Mouse (Mus musculus) liver, embryonic 14.5 days (tissue): ENCODE data around the gene Pgap3. TPM values are rescaled to one million over a fixed set of nuclear protein-coding genes. Genes with fewer than 3 reads are reported as not detected.

Experiments
- ATAC-seq: fragments of 200-750 bp; cut with Nextera tagmentation; 2 replicates; pipeline ENCODE4 v1.8.0; 2017; ENCODE audit warnings: moderate number of reproducible peaks, mild to moderate bottlenecking, moderate library complexity; ENCODE audit not compliant: insufficient read depth
- DNase-seq, 3 experiments: peaks; one replicate each; pipeline ENCODE4 v3.0.0-alpha.2; 2012 to 2013; ENCODE audit warnings: low read depth in 3 of 3, low spot score in 3 of 3
- H3K27ac ChIP-seq: fragments of 300-500 bp; sonication (generic); 2 replicates; pipeline ENCODE4 v1.5.1; 2014; ENCODE audit warnings: moderate library complexity, mild to moderate bottlenecking, control low read depth, inconsistent platforms
- H3K27me3 ChIP-seq: fragments of 300-500 bp; sonication (generic); 2 replicates; pipeline ENCODE4 v1.6.1; 2014; ENCODE audit warnings: mild to moderate bottlenecking, low read length, moderate library complexity; ENCODE audit not compliant: control insufficient read depth, insufficient read depth
- H3K36me3 ChIP-seq: fragments of 300-500 bp; sonication (generic); replicated peaks from 2 replicates; pipeline ENCODE4 v1.6.1; 2014; ENCODE audit warnings: low read depth; ENCODE audit not compliant: control insufficient read depth, insufficient read depth
- H3K4me1 ChIP-seq, 2 experiments: fragments of 200-500 bp in 1 of 2; fragments of 300-500 bp in 1 of 2; sonication (generic) in 1 of 2; replicated peaks; 2 replicates each; pipeline ENCODE4 v1.6.1; 2012 to 2014; ENCODE audit warnings: antibody characterized with exemption in 1 of 2, inconsistent platforms in 1 of 2, low read length in 1 of 2; ENCODE audit not compliant: control insufficient read depth in 2 of 2, insufficient read depth in 2 of 2
- H3K4me2 ChIP-seq: fragments of 300-500 bp; sonication (generic); 2 replicates; pipeline ENCODE4 v1.6.1; 2014; ENCODE audit warnings: low read depth, mild to moderate bottlenecking, control low read depth, moderate library complexity
- H3K4me3 ChIP-seq, 2 experiments: fragments of 200-500 bp in 1 of 2; fragments of 300-500 bp in 1 of 2; sonication (generic) in 1 of 2; 2 replicates each; pipeline ENCODE4 v1.5.1; 2012 to 2014; ENCODE audit warnings: low read depth in 2 of 2, low read length in 2 of 2, mild to moderate bottlenecking in 2 of 2, control low read depth in 1 of 2, inconsistent platforms in 1 of 2, moderate library complexity in 1 of 2; ENCODE audit not compliant: insufficient read depth in 1 of 2
- H3K9ac ChIP-seq: fragments of 300-500 bp; sonication (generic); replicated peaks from 2 replicates; pipeline ENCODE4 v1.6.1; 2014; ENCODE audit warnings: mild to moderate bottlenecking, control low read depth, moderate library complexity
- H3K9me3 ChIP-seq: fragments of 300-500 bp; sonication (generic); 2 replicates; pipeline ENCODE4 v1.6.1; 2016; ENCODE audit warnings: low read length, mixed read lengths; ENCODE audit not compliant: control insufficient read depth
- CTCF ChIP-seq: IDR thresholded peaks from 2 replicates; pipeline ENCODE4 v1.5.1; 2016; ENCODE audit warnings: antibody characterized with exemption, low read depth, control low read depth
- EP300 ChIP-seq: IDR thresholded peaks from 2 replicates; pipeline ENCODE4 v1.6.1; 2016; ENCODE audit warnings: antibody characterized with exemption, low read depth
- WGBS: fragments of 180-500 bp; shearing (Covaris S2); extraction: QIAGEN DNeasy Blood & Tissue Kit; methylation state at CpG from one replicate; pipeline ENCODE4 v1.1.7; 2014; ENCODE audit not compliant: insufficient replicate concordance; 5-methylcytosine and 5-hydroxymethylcytosine counted together
- polyA plus RNA-seq, 2 experiments: library from polyadenylated mRNA; depleted of rRNA in 1 of 2; stranded (reverse) in 1 of 2; unstranded in 1 of 2; fragments of >200 nt; fragmentation: Nextera tagmentation in 1 of 2; extraction: Ambion mirVana in 1 of 2; gene quantifications; 2 replicates each; pipeline versions ENCODE4 v1.2.1 to v1.2.3; 2012 to 2014

Pgap3 gene
- polyA plus RNA-seq, 2 experiments = 3.3 to 3.4 TPM

DNA sequence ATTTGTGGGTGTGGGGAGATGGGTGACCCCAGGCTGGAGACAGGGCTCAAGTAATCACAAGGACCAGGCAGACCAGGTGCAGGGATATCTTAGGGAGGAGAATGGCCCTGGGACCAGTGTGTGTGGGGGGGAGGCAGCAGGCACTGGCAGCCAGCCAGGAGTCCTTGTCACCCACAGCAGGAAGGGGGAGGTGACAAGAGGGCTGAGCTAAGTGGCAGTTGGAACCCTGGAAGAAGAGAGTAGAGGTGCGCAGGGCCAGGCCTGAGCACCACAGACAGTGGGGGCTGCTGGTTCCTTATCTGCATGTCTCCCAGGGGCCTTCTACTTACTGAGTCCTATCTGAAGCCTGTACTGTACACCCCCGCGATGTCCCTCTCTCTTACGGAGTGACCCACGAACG is 7.0 kb downstream of the Pgap3 start:
- peaks cover 31 to 35% of the 10 kb centered on the region in 2 experiments for H3K4me1 ChIP-seq
- ATAC-seq (peak; percentile 74), DNase-seq (peak; percentile 41 to 56 (median 44))
- H3K9me3 ChIP-seq = no peaks in the 10 kb centered on the region
- no peak for TF ChIP-seq CTCF
- peak; percentile 32; the same call in 1 of the 2 replicates for TF ChIP-seq EP300
- H3K9ac ChIP-seq = peak overlapping the region; percentile 28
- 13% methylated on average over 6 of the region's 6 CpGs for WGBS
- peak overlapping the region; percentile 46 for H3K4me2 ChIP-seq
- no peak overlapping the region for H3K4me3 ChIP-seq
- peak overlapping the region; percentile 70 for H3K27ac ChIP-seq
- no peaks in the 10 kb centered on the region; the same call in 1 of the 2 replicates for H3K27me3 ChIP-seq
- no peaks in the 10 kb centered on the region for H3K36me3 ChIP-seq

DNA sequence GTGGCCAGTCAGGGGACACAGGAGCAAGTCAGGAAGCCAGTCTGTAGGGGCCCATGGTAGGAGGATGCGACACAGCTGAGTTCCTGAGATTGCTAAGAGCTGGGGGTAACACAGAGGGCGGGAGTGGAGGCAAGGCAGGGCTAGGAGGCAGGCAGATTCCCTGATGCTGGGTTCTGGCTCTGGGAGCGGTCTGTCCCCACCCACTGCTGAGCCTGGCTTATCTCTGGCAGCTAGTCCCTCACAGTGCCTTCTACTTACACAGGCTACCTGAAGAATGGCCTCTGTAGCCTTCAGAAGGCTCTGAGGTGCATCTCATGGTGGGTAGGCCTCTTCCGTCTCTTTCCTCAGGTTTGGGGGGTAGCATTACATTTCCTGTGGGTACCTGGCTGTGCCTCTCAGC is 7.6 kb downstream of the Pgap3 start:
- Histone ChIP-seq H3K27ac (peak overlapping the region; percentile 70), H3K9ac (peak overlapping the region; percentile 28), H3K4me1 (peaks cover 31 to 35% of the 10 kb centered on the region in 2 experiments), H3K4me3 (no peak overlapping the region), H3K36me3 (no peaks in the 10 kb centered on the region), H3K4me2 (peak overlapping the region; percentile 46), H3K9me3 (no peaks in the 10 kb centered on the region), H3K27me3 (no peaks in the 10 kb centered on the region; the same call in 1 of the 2 replicates)
- peak; percentile 81 for ATAC-seq
- peak; percentile 51 to 62 (median 52) for DNase-seq
- 4% methylated on average over 4 of the region's 4 CpGs for WGBS
- TF ChIP-seq CTCF (no peak), EP300 (no peak)

DNA sequence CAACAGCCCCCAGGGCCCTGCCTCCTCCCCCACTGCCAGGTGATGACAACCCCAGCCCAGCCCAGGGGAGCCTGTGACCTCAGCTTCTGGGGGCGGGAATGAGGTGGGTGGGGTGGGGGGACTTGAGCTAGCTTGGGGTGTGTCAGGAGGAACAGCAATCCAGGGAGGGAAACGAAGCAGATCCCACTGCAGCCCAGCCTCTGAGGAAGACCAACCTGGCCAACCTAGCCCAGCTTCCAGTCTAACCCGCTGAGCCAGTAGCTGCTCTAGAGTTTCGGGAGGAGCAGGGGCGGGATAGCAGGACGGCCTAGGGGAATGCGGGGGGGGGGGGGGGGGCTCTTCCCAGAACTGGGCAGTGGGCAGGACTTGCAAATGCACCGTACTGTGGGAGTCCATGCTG is 8.3 kb downstream of the Pgap3 start:
- Histone ChIP-seq H3K27me3 (peaks cover 4% of the 10 kb centered on the region), H3K4me1 (peaks cover 31 to 35% of the 10 kb centered on the region in 2 experiments), H3K9ac (no peak overlapping the region), H3K4me3 (no peak overlapping the region), H3K36me3 (no peaks in the 10 kb centered on the region), H3K4me2 (no peak overlapping the region), H3K27ac (no peak overlapping the region), H3K9me3 (no peaks in the 10 kb centered on the region)
- no peak for ATAC-seq
- WGBS = 42% methylated on average over 5 of the region's 8 CpGs
- DNase-seq = no peak
- TF ChIP-seq EP300 (no peak), CTCF (no peak)

DNA sequence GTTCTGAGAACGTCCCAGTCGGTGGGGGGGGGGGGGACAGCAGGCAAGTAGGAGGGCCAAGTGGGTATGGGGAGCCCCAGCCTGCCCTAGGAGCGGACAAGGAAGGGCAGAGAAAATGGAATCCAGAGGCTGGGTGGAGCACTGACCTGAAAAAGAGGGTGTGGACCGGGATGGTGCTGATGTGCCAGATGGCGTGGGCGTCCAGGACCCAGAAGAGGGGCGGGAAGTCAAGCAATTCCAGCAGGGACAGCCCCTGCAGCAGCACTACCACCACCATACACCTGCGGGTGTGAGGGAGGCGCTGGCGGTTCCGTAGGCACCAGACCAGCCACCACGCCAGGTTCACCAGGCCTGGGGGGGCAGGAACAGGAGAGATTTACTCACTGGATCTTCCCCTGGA is 10.1 kb downstream of the Pgap3 start:
- Histone ChIP-seq H3K27ac (no peak overlapping the region), H3K9me3 (no peaks in the 10 kb centered on the region), H3K4me3 (no peak overlapping the region), H3K36me3 (no peaks in the 10 kb centered on the region), H3K4me1 (peaks cover 27 to 33% of the 10 kb centered on the region in 2 experiments), H3K9ac (no peak overlapping the region), H3K4me2 (no peak overlapping the region), H3K27me3 (peaks cover 19% of the 10 kb centered on the region)
- ATAC-seq (no peak), DNase-seq (no peak)
- TF ChIP-seq EP300 = no peak
- TF ChIP-seq CTCF = no peak
- 65% methylated on average over 12 of the region's 12 CpGs for WGBS

DNA sequence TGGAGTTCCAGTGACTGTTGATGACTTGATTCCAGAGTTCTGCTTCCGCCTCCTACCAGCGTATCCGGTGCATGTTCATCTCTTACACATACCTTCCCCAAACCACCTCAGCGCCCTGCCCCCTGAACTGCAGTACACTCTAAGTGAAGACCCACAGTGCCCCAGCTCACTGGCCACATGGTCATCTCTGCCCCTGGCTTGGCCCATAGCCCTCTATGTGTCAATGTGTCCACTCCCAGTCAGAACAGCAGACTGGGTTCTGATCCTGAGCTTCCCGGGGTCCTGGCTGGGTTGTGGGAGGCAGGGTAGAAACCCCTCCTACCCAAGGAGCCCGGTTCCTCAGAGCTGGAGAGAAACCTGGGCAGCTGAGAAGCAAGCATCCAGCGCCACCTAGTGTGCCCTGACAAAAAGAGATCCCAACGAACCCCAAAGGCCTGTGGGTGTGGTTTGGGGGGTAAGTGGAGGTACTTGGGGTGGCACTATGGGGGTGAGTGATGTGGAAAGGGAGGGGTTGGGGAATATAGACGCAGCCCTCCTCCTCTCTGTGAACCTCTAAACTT is 11.0 kb downstream of the Pgap3 start:
- WGBS = 12% methylated on average over 9 of the region's 9 CpGs
- Histone ChIP-seq H3K36me3 (no peaks in the 10 kb centered on the region), H3K27ac (no peak overlapping the region), H3K4me1 (peaks cover 19 to 25% of the 10 kb centered on the region in 2 experiments), H3K9me3 (no peaks in the 10 kb centered on the region), H3K4me2 (no peak overlapping the region), H3K4me3 (no peak overlapping the region), H3K9ac (no peak overlapping the region), H3K27me3 (peaks cover 19% of the 10 kb centered on the region)
- DNase-seq (peak in 1 of 3 experiments; percentile 20), ATAC-seq (no peak)
- peak; percentile 69 for TF ChIP-seq CTCF
- no peak for TF ChIP-seq EP300
